Mouse (Mus musculus): Measurements from ENCODE around the gene Hist1h2ag. TPM values are rescaled to one million over a fixed set of nuclear protein-coding genes. Genes with fewer than 3 reads are reported as not detected.

The Hist1h2ag gene
- polyA plus RNA-seq, 1 experiment, result 10.2 TPM

DNA sequence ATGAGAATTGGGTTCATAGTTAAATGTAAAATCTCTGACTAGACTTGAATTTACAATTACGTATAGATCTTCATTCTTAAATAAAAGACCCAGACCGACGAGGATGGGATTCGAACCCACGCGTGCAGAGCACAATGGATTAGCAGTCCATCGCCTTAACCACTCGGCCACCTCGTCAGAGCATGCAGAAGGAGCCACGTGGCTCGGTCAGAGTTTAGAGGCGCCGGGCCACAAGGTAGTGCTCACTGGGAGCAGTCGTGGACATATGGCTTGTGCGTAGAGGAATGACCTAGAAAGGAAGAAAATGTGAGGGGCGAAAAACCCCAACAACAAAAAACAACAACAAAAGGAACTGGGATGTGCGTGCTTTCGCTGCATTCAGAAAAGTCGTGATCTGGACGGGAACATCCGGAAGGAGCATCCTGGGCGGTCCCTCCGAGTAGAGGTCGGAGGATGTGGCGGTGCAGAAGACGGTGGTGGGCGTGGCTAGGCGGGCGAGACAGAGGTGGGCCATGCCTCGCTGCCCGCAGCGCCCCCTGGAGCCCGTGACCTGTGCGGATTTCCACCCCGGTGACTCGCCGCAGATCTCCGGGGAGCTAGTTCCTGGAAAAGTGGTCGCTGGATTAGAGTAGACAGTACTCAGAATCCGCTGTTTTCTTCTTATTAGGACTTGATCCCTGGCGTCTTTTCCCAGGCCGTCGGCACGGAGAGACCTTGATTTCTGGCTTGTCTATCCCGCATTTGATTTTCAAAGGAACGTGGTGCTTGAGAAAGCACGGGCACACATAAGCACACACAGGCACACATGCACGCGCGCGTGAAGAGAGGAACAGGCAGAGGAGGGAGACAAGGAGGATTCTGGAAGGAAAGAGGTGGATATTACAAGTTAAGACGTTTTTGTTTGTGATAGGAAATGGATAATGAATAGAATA, 8.1 kb upstream of the Hist1h2ag start:
- WGBS, result under 1% methylated on average over 50 of the region's 52 CpGs
- Histone ChIP-seq H3K4me3 (ENCODE audit: extremely low read depth, insufficient read depth, insufficient read length) (peak overlapping the region; percentile 60), H3K4me1 (ENCODE audit: control insufficient read depth, insufficient read depth, insufficient read length) (no peaks in the 10 kb centered on the region; the same call in none of the 2 replicates), H3K27me3 (ENCODE audit: control insufficient read depth, insufficient read depth, low read length) (no peaks in the 10 kb centered on the region), H3K27ac (ENCODE audit: insufficient read depth, low read length) (peak overlapping the region; percentile 69), H3K36me3 (ENCODE audit: control insufficient read depth, insufficient read depth, low read length) (no peaks in the 10 kb centered on the region)
- TF ChIP-seq POLR2A (IDR thresholded peaks at IDR 0.05; ENCODE audit: low read depth, low read length), result no peak
- peak; percentile 70; the same call in 1 of the 2 replicates for TF ChIP-seq CTCF (IDR thresholded peaks at IDR 0.05; ENCODE audit: extremely low read depth, insufficient read depth, insufficient read length, insufficient replicate concordance)
- DNase-seq (ENCODE audit: low read depth in 1 of 2, low spot score in 2 of 2), result peak; percentile 83 to 93

DNA sequence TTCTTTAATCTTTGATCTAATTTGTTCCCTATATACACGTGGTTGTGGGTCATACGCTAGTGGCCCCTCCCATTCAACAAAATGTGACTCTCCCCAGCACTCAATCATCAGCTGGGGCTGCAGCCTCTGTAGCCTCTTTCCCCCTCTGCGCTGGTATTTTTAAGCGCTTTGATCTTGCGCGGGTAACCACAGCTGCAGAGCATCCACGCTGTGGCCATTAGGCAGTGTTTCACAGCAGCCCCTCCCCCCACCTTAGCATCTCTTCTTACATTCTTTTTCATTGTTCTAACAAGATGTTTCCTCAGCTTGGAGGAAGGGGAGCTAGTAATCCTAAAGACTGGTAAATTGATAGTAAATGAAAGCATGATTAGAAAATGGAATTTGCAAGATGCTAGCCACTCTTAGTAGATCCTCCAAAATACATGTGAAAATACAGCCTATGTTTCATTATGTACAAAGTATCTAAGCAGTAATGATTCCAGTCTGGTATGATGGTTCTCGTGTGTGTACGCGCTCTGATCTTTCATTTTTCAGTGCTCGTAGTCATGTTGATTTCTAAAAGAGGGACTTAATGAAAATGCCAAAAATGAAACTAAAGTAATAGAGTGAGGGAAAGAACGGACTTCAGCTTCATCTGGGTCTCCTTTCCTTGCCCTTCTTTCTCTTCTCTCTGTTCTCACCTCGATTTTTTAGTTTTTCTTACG, 7.1 kb upstream of the Hist1h2ag start:
- WGBS, result under 1% methylated on average over 14 of the region's 14 CpGs
- H3K4me3 ChIP-seq (ENCODE audit: extremely low read depth, insufficient read depth, insufficient read length), result peak overlapping the region; percentile 60
- TF ChIP-seq CTCF (IDR thresholded peaks at IDR 0.05; ENCODE audit: extremely low read depth, insufficient read depth, insufficient read length, insufficient replicate concordance) (no peak), POLR2A (IDR thresholded peaks at IDR 0.05; ENCODE audit: low read depth, low read length) (no peak)
- H3K4me1 ChIP-seq (ENCODE audit: control insufficient read depth, insufficient read depth, insufficient read length), result no peaks in the 10 kb centered on the region; the same call in none of the 2 replicates
- no peak for DNase-seq (ENCODE audit: low read depth in 1 of 2, low spot score in 2 of 2)
- no peak overlapping the region for H3K27ac ChIP-seq (ENCODE audit: insufficient read depth, low read length)
- H3K36me3 ChIP-seq (ENCODE audit: control insufficient read depth, insufficient read depth, low read length), result no peaks in the 10 kb centered on the region
- H3K27me3 ChIP-seq (ENCODE audit: control insufficient read depth, insufficient read depth, low read length), result no peaks in the 10 kb centered on the region

DNA sequence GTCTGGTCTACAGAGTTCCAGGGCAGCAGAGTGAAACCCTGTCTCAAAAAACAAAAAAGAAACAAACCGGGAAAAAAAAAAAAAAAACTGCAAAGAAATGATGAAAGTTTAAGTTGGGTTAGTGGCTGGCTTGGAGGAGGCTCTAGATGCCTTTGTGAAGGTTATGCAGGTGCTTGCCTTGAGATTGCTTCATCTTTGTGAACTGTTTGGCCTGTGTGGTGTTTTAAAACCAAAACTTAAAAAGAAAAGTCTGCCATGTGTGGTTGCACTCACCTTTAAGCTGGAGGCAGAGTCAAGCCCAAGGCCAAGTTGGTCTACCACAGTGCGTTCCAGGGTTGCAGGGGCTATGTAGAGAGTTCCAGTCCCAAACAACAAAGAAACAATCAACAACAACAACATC, 6.3 kb upstream of the Hist1h2ag start:
- whole genome bisulfite sequencing, result 58% methylated on average over 2 of the region's 2 CpGs
- H3K27ac ChIP-seq (ENCODE audit: insufficient read depth, low read length), result no peak overlapping the region
- no peak overlapping the region for H3K4me3 ChIP-seq (ENCODE audit: extremely low read depth, insufficient read depth, insufficient read length)
- no peaks in the 10 kb centered on the region; the same call in none of the 2 replicates for H3K4me1 ChIP-seq (ENCODE audit: control insufficient read depth, insufficient read depth, insufficient read length)
- no peaks in the 10 kb centered on the region for H3K27me3 ChIP-seq (ENCODE audit: control insufficient read depth, insufficient read depth, low read length)
- TF ChIP-seq CTCF (IDR thresholded peaks at IDR 0.05; ENCODE audit: extremely low read depth, insufficient read depth, insufficient read length, insufficient replicate concordance) (no peak), POLR2A (IDR thresholded peaks at IDR 0.05; ENCODE audit: low read depth, low read length) (no peak)
- DNase-seq (ENCODE audit: low read depth in 1 of 2, low spot score in 2 of 2), result no peak
- H3K36me3 ChIP-seq (ENCODE audit: control insufficient read depth, insufficient read depth, low read length), result no peaks in the 10 kb centered on the region

DNA sequence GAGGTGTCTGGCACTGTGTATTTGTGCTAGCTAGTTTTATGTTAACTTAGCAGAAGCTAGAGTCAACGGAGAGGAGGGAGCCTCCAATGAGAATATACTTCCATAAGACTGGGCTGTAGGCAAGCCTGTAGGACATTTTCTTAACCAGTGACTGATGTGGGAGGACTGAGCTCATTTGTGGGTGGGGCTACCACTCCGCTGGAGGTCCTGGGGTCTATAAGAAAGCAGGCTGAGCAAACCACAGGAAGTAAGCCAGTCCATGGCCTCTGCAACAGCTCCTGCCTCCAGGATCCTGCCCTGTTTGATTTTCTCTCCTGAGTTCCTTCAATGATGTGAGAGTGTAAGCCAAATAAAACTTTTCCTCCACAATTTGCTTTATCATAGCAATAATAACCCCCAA, 2.6 kb upstream of the Hist1h2ag start:
- 44% methylated on average over 2 of the region's 2 CpGs for WGBS
- H3K4me1 ChIP-seq (ENCODE audit: control insufficient read depth, insufficient read depth, insufficient read length), result no peaks in the 10 kb centered on the region; the same call in 1 of the 2 replicates
- H3K27ac ChIP-seq (ENCODE audit: insufficient read depth, low read length), result no peak overlapping the region
- H3K36me3 ChIP-seq (ENCODE audit: control insufficient read depth, insufficient read depth, low read length), result no peaks in the 10 kb centered on the region
- no peaks in the 10 kb centered on the region for H3K27me3 ChIP-seq (ENCODE audit: control insufficient read depth, insufficient read depth, low read length)
- no peak for DNase-seq (ENCODE audit: low read depth in 1 of 2, low spot score in 2 of 2)
- no peak for TF ChIP-seq CTCF (IDR thresholded peaks at IDR 0.05; ENCODE audit: extremely low read depth, insufficient read depth, insufficient read length, insufficient replicate concordance)
- TF ChIP-seq POLR2A (IDR thresholded peaks at IDR 0.05; ENCODE audit: low read depth, low read length), result no peak
- H3K4me3 ChIP-seq (ENCODE audit: extremely low read depth, insufficient read depth, insufficient read length), result no peak overlapping the region

DNA sequence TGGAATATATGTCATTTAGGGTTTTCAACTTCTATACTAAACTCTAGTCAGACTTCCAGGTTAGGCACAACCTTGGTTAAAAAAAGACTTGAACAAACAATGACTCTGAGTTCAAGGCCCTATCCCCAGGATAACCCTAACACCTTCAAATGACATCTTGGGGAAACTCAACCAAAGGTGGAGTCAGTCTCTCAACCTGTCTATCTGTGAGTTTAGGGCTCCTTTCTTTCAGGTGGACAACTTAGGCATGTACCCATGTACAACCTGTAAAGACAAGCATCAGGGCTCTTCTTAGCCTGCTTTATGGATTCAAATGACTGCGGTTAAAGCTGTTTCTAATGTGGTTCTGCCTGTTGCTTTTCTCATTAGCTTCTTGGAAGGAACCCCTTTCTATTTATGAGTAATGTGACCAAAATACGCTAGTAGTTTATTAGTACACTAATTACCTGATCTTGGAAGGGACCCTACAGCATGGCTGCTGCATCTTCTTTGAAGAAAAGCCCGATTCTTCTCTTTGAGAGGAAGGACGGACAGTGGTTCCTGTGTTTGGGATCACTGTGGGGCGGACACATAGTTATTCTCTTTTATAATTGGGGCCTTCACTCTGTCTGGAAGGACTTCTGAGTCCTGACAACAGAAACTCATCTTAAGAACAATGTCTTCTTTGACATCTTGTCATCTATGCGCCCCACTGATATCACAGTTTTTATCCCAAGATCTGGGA, 1.9 kb upstream of the Hist1h2ag start:
- WGBS, result 94% methylated on average over 6 of the region's 6 CpGs
- no peaks in the 10 kb centered on the region for H3K4me1 ChIP-seq (ENCODE audit: control insufficient read depth, insufficient read depth, insufficient read length)

DNA sequence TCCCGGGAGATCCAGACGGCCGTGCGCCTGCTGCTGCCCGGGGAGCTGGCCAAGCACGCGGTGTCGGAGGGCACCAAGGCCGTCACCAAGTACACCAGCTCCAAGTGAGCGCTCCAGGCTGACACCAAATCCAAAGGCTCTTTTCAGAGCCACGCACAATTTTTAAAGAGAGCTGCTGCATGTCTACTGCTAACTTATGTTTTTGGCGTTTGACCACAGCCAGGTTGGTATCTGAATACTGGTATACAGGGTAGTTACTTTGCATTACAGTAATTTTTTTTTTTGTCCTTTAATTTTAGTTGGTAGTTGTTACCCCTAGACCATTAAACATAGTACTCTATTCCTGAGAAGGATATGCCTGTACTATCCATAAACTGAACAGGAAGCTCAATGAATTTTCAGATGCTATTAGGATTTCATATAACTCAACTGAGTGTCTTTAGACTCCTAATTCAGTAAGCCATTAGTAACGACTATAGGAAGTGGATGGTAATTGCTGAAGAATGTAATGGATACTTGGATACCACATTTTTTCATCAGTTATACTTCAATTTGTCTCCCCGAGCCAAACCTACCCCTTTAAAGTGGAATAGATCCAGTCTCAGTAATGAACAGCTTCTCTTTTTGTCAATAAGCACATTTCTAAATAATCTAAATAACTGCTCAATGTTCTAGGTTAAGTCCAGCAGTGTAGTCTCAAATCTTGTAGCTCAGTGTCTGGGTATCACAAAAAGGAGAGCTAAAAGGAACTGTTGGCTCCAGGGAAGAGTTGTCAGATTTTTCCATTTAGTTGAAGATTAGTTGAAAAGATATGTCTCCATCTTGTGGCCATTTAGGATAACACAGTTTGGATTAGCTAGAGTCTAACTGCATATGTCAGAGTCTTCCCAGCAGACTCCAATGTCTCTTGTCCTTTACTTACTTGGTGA, 1.0 kb upstream of the Hist1h2ag start:
- Histone ChIP-seq H3K4me3 (ENCODE audit: extremely low read depth, insufficient read depth, insufficient read length) (peak overlapping the region; percentile 51), H3K4me1 (ENCODE audit: control insufficient read depth, insufficient read depth, insufficient read length) (no peaks in the 10 kb centered on the region), H3K36me3 (ENCODE audit: control insufficient read depth, insufficient read depth, low read length) (no peaks in the 10 kb centered on the region), H3K27me3 (ENCODE audit: control insufficient read depth, insufficient read depth, low read length) (no peaks in the 10 kb centered on the region), H3K27ac (ENCODE audit: insufficient read depth, low read length) (peak overlapping the region; percentile 89)
- TF ChIP-seq POLR2A (IDR thresholded peaks at IDR 0.05; ENCODE audit: low read depth, low read length), result no peak
- TF ChIP-seq CTCF (IDR thresholded peaks at IDR 0.05; ENCODE audit: extremely low read depth, insufficient read depth, insufficient read length, insufficient replicate concordance), result no peak
- under 1% methylated on average over 13 of the region's 14 CpGs for WGBS
- no peak for DNase-seq (ENCODE audit: low read depth in 1 of 2, low spot score in 2 of 2)

More for the DNA sequence above, 1.9 kb upstream of the Hist1h2ag start:
- no peak overlapping the region for H3K27ac ChIP-seq (ENCODE audit: insufficient read depth, low read length)
- DNase-seq (ENCODE audit: low read depth in 1 of 2, low spot score in 2 of 2), result no peak
- TF ChIP-seq POLR2A (IDR thresholded peaks at IDR 0.05; ENCODE audit: low read depth, low read length), result no peak
- H3K4me3 ChIP-seq (ENCODE audit: extremely low read depth, insufficient read depth, insufficient read length), result no peak overlapping the region
- H3K36me3 ChIP-seq (ENCODE audit: control insufficient read depth, insufficient read depth, low read length), result no peaks in the 10 kb centered on the region
- H3K27me3 ChIP-seq (ENCODE audit: control insufficient read depth, insufficient read depth, low read length), result no peaks in the 10 kb centered on the region
